Mouse (Mus musculus) lung, postnatal 0 days (tissue): ENCODE measurements around the gene Mtmr11. TPM values are rescaled to one million over a fixed set of nuclear protein-coding genes. Genes with fewer than 3 reads are reported as not detected.

Source experiments
- ATAC-seq: fragments of 200-750 bp; cut with Nextera tagmentation; 2 replicates; pipeline ENCODE4 v1.8.0; 2017; ENCODE audit warnings: moderate library complexity
- DNase-seq: peaks from one replicate; pipeline ENCODE4 v3.0.0-alpha.2; 2016; ENCODE audit warnings: low spot score
- H3K27ac ChIP-seq: fragments of 300-500 bp; sonication (generic); 2 replicates; pipeline ENCODE4 v1.5.1; 2014; ENCODE audit warnings: antibody characterized with exemption, mild to moderate bottlenecking, low read length, mixed read lengths
- H3K27me3 ChIP-seq: fragments of 300-500 bp; sonication (generic); replicated peaks from 2 replicates; pipeline ENCODE4 v1.6.1; 2014; ENCODE audit warnings: low read length, mixed read lengths; ENCODE audit not compliant: insufficient read depth
- H3K36me3 ChIP-seq: fragments of 300-500 bp; sonication (generic); 2 replicates; pipeline ENCODE4 v1.6.1; 2014; ENCODE audit warnings: low read length, mixed read lengths; ENCODE audit not compliant: insufficient read depth
- H3K4me1 ChIP-seq: fragments of 300-500 bp; sonication (generic); 2 replicates; pipeline ENCODE4 v1.6.1; 2014; ENCODE audit warnings: antibody characterized with exemption, low read depth, low read length, mixed read lengths; ENCODE audit not compliant: insufficient read depth
- H3K4me2 ChIP-seq: fragments of 300-500 bp; sonication (generic); replicated peaks from 2 replicates; pipeline ENCODE4 v1.6.1; 2014; ENCODE audit warnings: low read depth, mild to moderate bottlenecking, low read length, moderate library complexity, mixed read lengths
- H3K4me3 ChIP-seq: fragments of 300-500 bp; sonication (generic); 2 replicates; pipeline ENCODE4 v1.5.1; 2014; ENCODE audit warnings: low read depth, low read length
- H3K9ac ChIP-seq: fragments of 300-500 bp; sonication (generic); replicated peaks from 2 replicates; pipeline ENCODE4 v1.6.1; 2014; ENCODE audit warnings: low read depth, mild to moderate bottlenecking
- H3K9me3 ChIP-seq: fragments of 300-500 bp; sonication (generic); 2 replicates; pipeline ENCODE4 v1.6.1; 2016; ENCODE audit warnings: low read length, mixed read lengths
- CTCF ChIP-seq: IDR thresholded peaks from 2 replicates; pipeline ENCODE4 v1.5.1; 2016; ENCODE audit warnings: antibody characterized with exemption, mild to moderate bottlenecking
- EP300 ChIP-seq: IDR thresholded peaks from 2 replicates; pipeline ENCODE4 v1.6.1; 2016; ENCODE audit warnings: antibody characterized with exemption, mild to moderate bottlenecking, control low read depth
- WGBS: fragments of 180-500 bp; shearing (Covaris S2); extraction: QIAGEN DNeasy Blood & Tissue Kit; methylation state at CpG from one replicate; pipeline ENCODE4 v1.1.7; 2014; 5-methylcytosine and 5-hydroxymethylcytosine counted together
- polyA plus RNA-seq: library from polyadenylated mRNA; unstranded; fragments of >200 nt; fragmentation: Nextera tagmentation; extraction: Ambion mirVana; gene quantifications from 2 replicates; pipeline ENCODE4 v1.2.1, GENCODE M21; 2015

The Mtmr11 gene
- polyA plus RNA-seq, 1 experiment from 2014 or later = 11.3 TPM

DNA sequence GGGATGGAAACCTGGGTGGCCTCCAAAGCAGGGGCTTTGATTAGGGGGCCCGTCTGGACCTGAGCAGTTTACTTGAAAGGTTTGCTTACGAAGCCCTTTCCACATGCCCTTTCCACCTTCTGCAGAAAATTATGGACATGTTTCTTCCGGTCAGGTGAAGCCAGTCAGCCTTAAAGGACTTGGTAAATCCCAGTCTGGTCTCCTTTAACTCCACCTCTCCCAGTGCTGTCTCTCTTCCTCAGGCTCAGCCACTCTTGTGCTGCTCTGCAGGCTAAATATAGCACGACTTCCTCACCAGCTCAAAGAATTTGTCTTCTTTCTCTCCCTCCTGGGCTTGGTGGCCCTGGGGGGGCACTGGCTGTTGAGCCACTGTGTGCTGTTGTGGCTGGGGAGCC, 20.6 kb downstream of the Mtmr11 start:
- DNase-seq = no peak
- H3K27ac ChIP-seq = no peak overlapping the region
- H3K4me2 ChIP-seq = no peak overlapping the region
- WGBS = 23% methylated on average over 4 of the region's 4 CpGs
- TF ChIP-seq EP300 (no peak), CTCF (no peak)
- no peak for ATAC-seq
- H3K4me1 ChIP-seq = no peaks in the 10 kb centered on the region
- no peak overlapping the region for H3K4me3 ChIP-seq
- H3K36me3 ChIP-seq = peaks cover 8% of the 10 kb centered on the region; the same call in 1 of the 2 replicates
- H3K27me3 ChIP-seq = no peaks in the 10 kb centered on the region
- H3K9me3 ChIP-seq = no peaks in the 10 kb centered on the region
- H3K9ac ChIP-seq = no peak overlapping the region

DNA sequence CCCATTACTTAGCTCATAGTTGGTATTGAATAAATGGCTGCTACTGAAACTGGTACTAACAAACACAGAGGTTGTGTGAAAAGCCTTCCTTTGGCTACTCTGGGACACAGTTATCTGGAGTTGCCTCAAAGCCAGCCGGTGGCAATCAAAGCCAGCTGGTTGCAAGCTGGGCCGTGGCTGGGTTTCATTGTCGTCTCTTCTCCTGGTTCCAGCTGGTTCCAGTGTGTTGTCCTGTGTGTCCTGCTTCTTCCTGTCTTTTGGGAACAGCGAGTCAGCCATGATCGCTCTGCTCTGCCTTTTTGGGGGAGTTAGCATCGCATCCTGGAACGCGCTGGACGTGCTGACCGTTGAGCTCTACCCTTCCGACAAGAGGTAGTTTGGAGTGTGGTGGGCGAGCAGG, 31.2 kb downstream of the Mtmr11 start:
- Histone ChIP-seq H3K36me3 (no peaks in the 10 kb centered on the region), H3K4me1 (peaks cover 10% of the 10 kb centered on the region; the same call in 1 of the 2 replicates), H3K27me3 (no peaks in the 10 kb centered on the region), H3K4me2 (no peak overlapping the region), H3K9me3 (no peaks in the 10 kb centered on the region), H3K9ac (no peak overlapping the region), H3K4me3 (no peak overlapping the region), H3K27ac (no peak overlapping the region)
- no peak for DNase-seq
- ATAC-seq = no peak
- 56% methylated on average over 12 of the region's 12 CpGs for WGBS
- no peak for TF ChIP-seq CTCF
- no peak for TF ChIP-seq EP300

DNA sequence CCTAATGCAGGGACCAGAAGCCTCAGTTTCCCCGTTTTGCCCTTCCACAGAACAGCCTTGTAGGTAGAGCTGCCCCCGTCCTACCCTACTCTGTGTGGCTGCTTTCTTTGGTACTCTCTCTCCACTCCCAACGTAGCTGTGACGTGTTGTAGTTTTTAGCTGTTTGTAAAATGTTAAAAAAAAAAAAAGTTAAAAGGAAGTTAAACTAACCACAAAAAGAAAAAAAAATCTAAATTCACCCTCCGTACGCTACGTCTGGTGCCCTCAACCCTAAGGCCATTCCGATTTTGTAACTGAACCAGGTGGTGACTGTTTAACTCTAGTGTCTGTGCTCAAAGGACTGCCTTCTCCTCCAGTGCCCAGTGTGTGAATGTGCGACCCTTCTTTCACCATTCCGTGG, 33.2 kb downstream of the Mtmr11 start:
- no peak for TF ChIP-seq EP300
- TF ChIP-seq CTCF = no peak
- ATAC-seq (no peak), DNase-seq (no peak)
- Histone ChIP-seq H3K9me3 (no peaks in the 10 kb centered on the region), H3K4me1 (peaks cover 12% of the 10 kb centered on the region; the same call in 1 of the 2 replicates), H3K27me3 (no peaks in the 10 kb centered on the region), H3K4me3 (no peak overlapping the region), H3K27ac (no peak overlapping the region), H3K9ac (no peak overlapping the region), H3K4me2 (no peak overlapping the region), H3K36me3 (no peaks in the 10 kb centered on the region)
- WGBS = 82% methylated on average over 10 of the region's 10 CpGs

DNA sequence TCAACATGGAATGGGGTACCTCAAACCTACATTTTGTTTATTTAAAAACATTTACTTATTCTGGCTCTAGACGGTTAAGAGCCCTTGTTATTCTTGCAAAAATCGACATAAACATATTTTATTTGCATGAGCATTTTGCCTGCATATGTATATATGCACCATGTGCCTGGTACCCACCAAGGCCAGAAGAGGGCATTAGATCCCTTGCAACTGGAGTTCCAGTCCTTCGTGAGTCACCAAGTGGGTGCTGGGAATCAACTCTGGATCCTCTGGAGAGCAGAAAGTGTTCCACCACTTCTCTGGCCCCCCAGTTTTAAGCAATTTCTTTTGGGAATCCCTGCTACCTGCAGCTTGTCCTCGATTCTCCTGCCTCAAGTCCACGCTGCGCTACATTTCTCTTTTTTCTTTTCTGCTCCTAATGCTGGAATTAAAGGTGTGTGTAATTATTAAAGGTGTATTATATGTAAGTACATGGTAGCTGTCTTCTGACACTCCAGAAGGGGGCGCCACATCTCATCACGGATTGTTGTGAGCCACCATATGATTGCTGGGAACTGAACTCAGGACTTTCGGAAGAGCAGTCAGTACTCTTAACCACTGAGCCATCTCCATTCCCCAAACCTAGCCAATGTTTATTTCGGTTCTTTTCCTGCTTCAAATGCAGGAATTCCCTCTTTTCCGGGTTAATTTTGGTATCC, 34.0 kb downstream of the Mtmr11 start:
- 92% methylated on average over 11 of the region's 11 CpGs for WGBS
- Histone ChIP-seq H3K27me3 (no peaks in the 10 kb centered on the region), H3K9me3 (no peaks in the 10 kb centered on the region), H3K4me1 (peaks cover 12% of the 10 kb centered on the region; the same call in 1 of the 2 replicates), H3K4me3 (no peak overlapping the region), H3K9ac (no peak overlapping the region), H3K4me2 (no peak overlapping the region), H3K36me3 (no peaks in the 10 kb centered on the region), H3K27ac (no peak overlapping the region)
- TF ChIP-seq EP300 (no peak), CTCF (peak; percentile 14; the same call in 1 of the 2 replicates)
- DNase-seq = no peak
- no peak for ATAC-seq

DNA sequence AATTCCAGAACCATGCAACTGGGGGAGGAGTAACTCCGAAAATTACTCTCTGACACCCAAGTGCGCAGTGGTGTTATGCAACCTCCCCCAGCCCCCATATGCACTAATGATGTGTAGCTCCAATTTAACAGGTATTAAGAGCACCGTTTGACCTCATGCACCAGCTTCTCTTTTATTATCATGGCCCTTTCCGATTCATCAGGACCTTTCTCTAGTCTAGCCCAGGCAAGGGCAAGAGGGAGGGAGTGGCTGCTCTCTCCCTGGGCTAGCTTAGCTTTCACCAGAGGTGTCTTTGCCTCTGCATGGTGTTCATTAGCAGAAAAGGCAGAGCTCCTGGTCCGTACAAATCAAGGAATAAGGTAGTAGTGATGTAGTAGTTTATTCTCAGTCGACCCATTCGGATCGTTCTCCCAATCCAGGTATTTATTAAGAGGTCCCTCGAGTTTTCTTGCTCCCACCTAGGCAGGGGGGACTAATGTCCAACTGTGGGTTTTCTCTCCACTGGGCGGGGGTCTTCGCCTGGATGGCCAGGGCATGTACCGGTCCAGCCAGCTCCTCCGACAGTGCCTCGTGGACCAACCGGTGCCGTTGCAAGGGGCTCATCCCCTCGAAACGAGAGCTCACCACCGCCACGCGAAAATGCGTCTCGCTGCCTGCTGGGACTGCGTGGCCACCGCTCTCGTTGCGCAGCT, 34.8 kb downstream of the Mtmr11 start:
- Histone ChIP-seq H3K36me3 (no peaks in the 10 kb centered on the region), H3K27ac (no peak overlapping the region), H3K9me3 (no peaks in the 10 kb centered on the region), H3K9ac (peak overlapping the region; percentile 67; the same call in 1 of the 2 replicates), H3K4me1 (peaks cover 12% of the 10 kb centered on the region; the same call in 1 of the 2 replicates), H3K4me2 (peak overlapping the region; percentile 95), H3K27me3 (no peaks in the 10 kb centered on the region), H3K4me3 (peak overlapping the region; percentile 56)
- 19% methylated on average over 27 of the region's 27 CpGs for WGBS
- ATAC-seq (no peak), DNase-seq (no peak)
- no peak for TF ChIP-seq EP300
- no peak for TF ChIP-seq CTCF

DNA sequence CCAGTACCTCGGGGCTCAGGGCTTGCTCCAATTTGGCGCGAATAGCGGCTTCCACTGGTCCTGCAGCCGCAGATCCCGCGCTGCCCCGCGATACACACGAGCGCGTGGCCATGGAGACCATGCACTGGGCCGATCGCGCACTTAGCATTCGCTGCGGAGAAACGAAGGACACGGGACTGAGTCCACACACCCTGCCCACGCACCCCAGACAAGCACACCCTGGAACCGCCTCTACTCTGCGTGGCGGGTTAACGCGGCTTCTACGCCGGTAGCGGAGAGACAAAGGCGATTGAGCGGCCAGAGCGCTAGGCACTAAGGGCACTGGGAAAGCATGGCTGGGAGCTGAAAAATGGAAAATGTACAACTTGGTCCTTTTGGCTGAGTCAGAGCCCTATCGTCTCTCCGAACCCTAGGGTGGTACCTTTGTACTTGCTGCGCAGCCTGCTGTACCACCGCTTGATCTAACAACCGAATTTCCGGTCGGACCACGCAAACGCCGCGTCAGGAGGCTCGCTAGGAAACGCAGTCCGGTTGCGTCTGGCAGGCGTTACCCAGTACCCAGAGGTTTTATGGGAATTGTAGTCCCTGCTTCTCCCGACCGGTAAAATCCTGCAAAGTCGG, 35.4 kb downstream of the Mtmr11 start:
- DNase-seq = peak; percentile 96
- Histone ChIP-seq H3K4me1 (peaks cover 12% of the 10 kb centered on the region; the same call in 1 of the 2 replicates), H3K9ac (peak overlapping the region; percentile 67), H3K4me2 (peak overlapping the region; percentile 95), H3K4me3 (peak overlapping the region; percentile 56), H3K36me3 (no peaks in the 10 kb centered on the region), H3K27me3 (no peaks in the 10 kb centered on the region), H3K9me3 (no peaks in the 10 kb centered on the region), H3K27ac (peak overlapping the region; percentile 88)
- TF ChIP-seq CTCF (peak; percentile 51), EP300 (no peak)
- under 1% methylated on average over 50 of the region's 50 CpGs for WGBS
- ATAC-seq = peak; percentile 94
